Mouse (Mus musculus): ENCODE data around the gene Cdc42se2. TPM values are rescaled to one million over a fixed set of nuclear protein-coding genes. Genes with fewer than 3 reads are reported as not detected.

The Cdc42se2 gene
- polyA plus RNA-seq, 1 experiment from 2014 or later = 184 TPM

- no peak overlapping the region for H3K9ac ChIP-seq (replicated peaks; ENCODE audit: low read depth, low read length)
- WGBS = 85% methylated on average over 6 of the region's 6 CpGs
- no peaks in the 10 kb centered on the region for H3K27me3 ChIP-seq (replicated peaks; ENCODE audit: control insufficient read depth, insufficient read depth, low read length)
- no peak overlapping the region for H3K4me3 ChIP-seq (replicated peaks; ENCODE audit: low read length)
- H3K9me3 ChIP-seq (ENCODE audit: control insufficient read depth, low read length) = no peaks in the 10 kb centered on the region
- no peak for ATAC-seq
- H3K27ac ChIP-seq (ENCODE audit: low read length) = no peak overlapping the region
- H3K36me3 ChIP-seq (ENCODE audit: control insufficient read depth, insufficient read depth) = no peaks in the 10 kb centered on the region
- H3K4me1 ChIP-seq (replicated peaks; ENCODE audit: control insufficient read depth, insufficient read depth, low read length) = no peaks in the 10 kb centered on the region
- no peak overlapping the region for H3K4me2 ChIP-seq (ENCODE audit: low read length)
These were observed 14.5 kb upstream of the Cdc42se2 start for GRCm38 (mm10) chr11:54801791-54802558.

GRCm38 (mm10) chr11:54796551-54796950 lies 9.1 kb upstream of the Cdc42se2 start:
- Histone ChIP-seq H3K9ac (replicated peaks; ENCODE audit: low read depth, low read length) (no peak overlapping the region), H3K36me3 (ENCODE audit: control insufficient read depth, insufficient read depth) (no peaks in the 10 kb centered on the region), H3K4me1 (replicated peaks; ENCODE audit: control insufficient read depth, insufficient read depth, low read length) (no peaks in the 10 kb centered on the region; the same call in 1 of the 2 replicates), H3K27me3 (replicated peaks; ENCODE audit: control insufficient read depth, insufficient read depth, low read length) (no peaks in the 10 kb centered on the region), H3K4me2 (ENCODE audit: low read length) (no peak overlapping the region), H3K9me3 (ENCODE audit: control insufficient read depth, low read length) (no peaks in the 10 kb centered on the region), H3K27ac (ENCODE audit: low read length) (no peak overlapping the region), H3K4me3 (replicated peaks; ENCODE audit: low read length) (no peak overlapping the region)
- no peak for ATAC-seq
- WGBS = 80% methylated on average over 11 of the region's 11 CpGs

DNA sequence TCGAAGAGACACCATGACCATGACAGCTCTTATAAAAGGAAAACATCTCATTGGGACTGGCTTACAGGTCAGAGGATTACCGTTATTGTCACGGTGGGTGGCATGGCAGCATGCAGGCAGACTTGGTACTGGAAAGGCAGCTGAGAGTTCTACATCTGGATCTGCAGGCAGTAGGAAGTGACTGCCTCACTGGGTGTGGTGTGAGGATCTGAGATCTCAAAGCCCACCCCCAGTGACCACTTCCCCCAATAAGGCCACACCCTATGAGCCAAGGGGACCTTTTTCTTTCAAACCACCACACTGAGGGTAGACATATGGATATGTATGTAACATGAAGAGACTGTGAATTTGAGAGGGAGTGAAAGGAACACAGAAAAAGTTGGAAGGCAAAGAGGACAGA lies 7.2 kb upstream of the Cdc42se2 start:
- Histone ChIP-seq H3K4me3 (replicated peaks; ENCODE audit: low read length) (no peak overlapping the region), H3K36me3 (ENCODE audit: control insufficient read depth, insufficient read depth) (no peaks in the 10 kb centered on the region), H3K4me2 (ENCODE audit: low read length) (no peak overlapping the region), H3K9me3 (ENCODE audit: control insufficient read depth, low read length) (no peaks in the 10 kb centered on the region), H3K27me3 (replicated peaks; ENCODE audit: control insufficient read depth, insufficient read depth, low read length) (no peaks in the 10 kb centered on the region), H3K4me1 (replicated peaks; ENCODE audit: control insufficient read depth, insufficient read depth, low read length) (no peaks in the 10 kb centered on the region; the same call in 1 of the 2 replicates), H3K27ac (ENCODE audit: low read length) (no peak overlapping the region), H3K9ac (replicated peaks; ENCODE audit: low read depth, low read length) (no peak overlapping the region)
- 91% methylated on average over 3 of the region's 3 CpGs for WGBS
- ATAC-seq = no peak

DNA sequence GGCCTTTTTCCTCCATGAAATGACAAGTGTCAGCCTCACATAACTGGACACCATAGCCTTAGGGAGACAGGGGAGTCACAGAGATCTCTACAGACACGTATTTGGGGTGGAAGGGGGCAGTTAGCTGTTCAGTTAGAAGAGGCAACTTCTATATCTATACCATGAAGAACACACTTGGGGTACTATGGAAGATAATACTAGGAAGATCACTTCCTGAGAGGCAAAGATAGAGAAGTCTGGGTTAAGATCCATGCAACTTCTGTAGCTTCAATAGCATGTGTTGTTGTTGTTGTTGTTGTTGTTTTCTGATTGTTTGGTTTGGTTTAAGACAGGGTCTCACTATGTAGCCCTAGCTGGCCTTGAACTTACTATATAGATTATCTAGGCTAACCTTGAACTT lies 5.7 kb upstream of the Cdc42se2 start:
- Histone ChIP-seq H3K4me2 (ENCODE audit: low read length) (no peak overlapping the region), H3K9ac (replicated peaks; ENCODE audit: low read depth, low read length) (no peak overlapping the region), H3K4me3 (replicated peaks; ENCODE audit: low read length) (no peak overlapping the region), H3K9me3 (ENCODE audit: control insufficient read depth, low read length) (no peaks in the 10 kb centered on the region), H3K27ac (ENCODE audit: low read length) (no peak overlapping the region), H3K27me3 (replicated peaks; ENCODE audit: control insufficient read depth, insufficient read depth, low read length) (no peaks in the 10 kb centered on the region), H3K36me3 (ENCODE audit: control insufficient read depth, insufficient read depth) (no peaks in the 10 kb centered on the region), H3K4me1 (replicated peaks; ENCODE audit: control insufficient read depth, insufficient read depth, low read length) (no peaks in the 10 kb centered on the region; the same call in 1 of the 2 replicates)
- WGBS = 62% methylated on average over 1 of the region's 1 CpGs
- ATAC-seq = no peak

- Histone ChIP-seq H3K4me3 (replicated peaks; ENCODE audit: low read length) (no peak overlapping the region), H3K27ac (ENCODE audit: low read length) (no peak overlapping the region), H3K4me2 (ENCODE audit: low read length) (no peak overlapping the region), H3K27me3 (replicated peaks; ENCODE audit: control insufficient read depth, insufficient read depth, low read length) (no peaks in the 10 kb centered on the region), H3K9me3 (ENCODE audit: control insufficient read depth, low read length) (no peaks in the 10 kb centered on the region), H3K9ac (replicated peaks; ENCODE audit: low read depth, low read length) (no peak overlapping the region), H3K36me3 (ENCODE audit: control insufficient read depth, insufficient read depth) (no peaks in the 10 kb centered on the region), H3K4me1 (replicated peaks; ENCODE audit: control insufficient read depth, insufficient read depth, low read length) (no peaks in the 10 kb centered on the region; the same call in none of the 2 replicates)
- WGBS = 95% methylated on average over 4 of the region's 4 CpGs
- ATAC-seq = no peak
These were observed 4.0 kb upstream of the Cdc42se2 start for GRCm38 (mm10) chr11:54791458-54791857.

DNA sequence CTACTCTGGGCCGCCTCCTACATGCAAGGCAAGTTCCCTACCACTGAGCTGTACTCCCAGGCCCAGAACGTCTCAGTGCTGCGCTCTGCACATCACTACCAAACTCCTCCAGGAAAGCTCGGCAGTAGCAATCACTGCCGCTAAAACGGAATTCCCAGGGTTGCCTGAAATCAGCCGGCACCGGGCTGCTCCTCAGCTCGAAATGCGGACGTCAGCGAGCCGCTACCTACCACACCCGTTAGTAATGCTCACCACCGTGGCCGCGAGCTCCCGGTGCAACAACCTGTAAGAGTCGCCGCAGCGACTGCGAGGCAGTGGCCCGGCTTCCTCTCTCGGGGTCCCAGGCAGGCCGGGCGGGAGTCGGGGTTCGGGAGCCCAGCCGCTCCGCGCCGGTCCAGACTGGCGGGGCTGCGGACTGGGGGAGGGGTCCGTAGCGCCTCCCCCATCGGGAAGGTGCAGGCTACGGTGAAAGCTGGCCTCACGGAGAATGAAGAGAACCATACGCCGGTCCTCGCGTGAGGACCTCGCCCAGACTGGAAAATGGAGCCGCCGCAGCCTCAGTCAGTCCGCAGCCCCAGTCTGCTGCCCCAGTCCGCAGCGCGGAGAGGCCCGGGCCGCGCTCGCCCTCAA lies 502 bp downstream of the Cdc42se2 start:
- Histone ChIP-seq H3K27me3 (replicated peaks; ENCODE audit: control insufficient read depth, insufficient read depth, low read length) (no peaks in the 10 kb centered on the region), H3K4me1 (replicated peaks; ENCODE audit: control insufficient read depth, insufficient read depth, low read length) (peaks cover 13% of the 10 kb centered on the region), H3K9ac (replicated peaks; ENCODE audit: low read depth, low read length) (peak overlapping the region; percentile 99), H3K4me2 (ENCODE audit: low read length) (peak overlapping the region; percentile 77), H3K4me3 (replicated peaks; ENCODE audit: low read length) (peak overlapping the region; percentile 99), H3K36me3 (ENCODE audit: control insufficient read depth, insufficient read depth) (no peaks in the 10 kb centered on the region), H3K27ac (ENCODE audit: low read length) (peak overlapping the region; percentile 99), H3K9me3 (ENCODE audit: control insufficient read depth, low read length) (no peaks in the 10 kb centered on the region)
- ATAC-seq = peak; percentile 43
- under 1% methylated on average over 53 of the region's 54 CpGs for WGBS

DNA sequence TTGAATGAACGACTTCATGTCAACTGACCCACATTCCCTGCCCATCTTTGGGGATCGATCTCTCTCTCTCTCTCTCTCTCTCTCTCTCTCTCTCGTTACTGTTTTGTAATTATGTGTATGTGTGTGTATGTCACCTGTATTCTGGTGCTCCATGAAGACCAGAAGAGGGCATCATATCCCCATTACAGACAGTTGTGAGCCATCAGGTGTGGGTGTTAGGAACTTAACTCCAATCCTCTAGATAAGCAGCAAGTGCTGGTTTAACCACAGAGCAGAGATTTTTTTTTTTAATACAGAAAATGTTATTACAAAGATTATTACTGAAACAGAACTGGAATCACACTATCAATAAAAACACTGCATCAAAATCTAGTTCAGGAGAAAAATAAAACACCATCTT lies 1.9 kb downstream of the Cdc42se2 start:
- Histone ChIP-seq H3K9ac (replicated peaks; ENCODE audit: low read depth, low read length) (no peak overlapping the region), H3K4me2 (ENCODE audit: low read length) (peak overlapping the region; percentile 13; the same call in 1 of the 2 replicates), H3K9me3 (ENCODE audit: control insufficient read depth, low read length) (no peaks in the 10 kb centered on the region), H3K4me3 (replicated peaks; ENCODE audit: low read length) (no peak overlapping the region), H3K36me3 (ENCODE audit: control insufficient read depth, insufficient read depth) (no peaks in the 10 kb centered on the region), H3K4me1 (replicated peaks; ENCODE audit: control insufficient read depth, insufficient read depth, low read length) (peaks cover 13% of the 10 kb centered on the region), H3K27me3 (replicated peaks; ENCODE audit: control insufficient read depth, insufficient read depth, low read length) (no peaks in the 10 kb centered on the region), H3K27ac (ENCODE audit: low read length) (no peak overlapping the region)
- WGBS = 79% methylated on average over 3 of the region's 3 CpGs
- ATAC-seq = no peak

DNA sequence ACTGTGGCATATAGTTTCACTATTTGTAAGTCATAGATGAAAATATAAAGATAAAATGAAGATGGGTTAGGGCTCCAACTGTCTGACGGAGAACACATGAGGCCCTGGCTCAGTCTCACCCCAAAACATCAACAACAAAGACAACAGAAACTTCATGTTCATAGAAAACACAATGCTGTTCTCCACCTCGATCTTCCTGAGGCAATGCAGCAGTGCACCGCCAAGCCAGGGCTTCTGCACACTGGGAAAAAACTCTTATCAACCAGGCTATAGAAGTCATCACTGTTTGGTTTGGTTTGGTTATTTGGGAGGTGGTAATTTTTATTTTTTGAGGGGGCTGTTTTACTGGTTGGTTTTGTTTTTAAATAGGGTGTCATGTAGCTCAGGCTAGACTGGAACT lies 3.0 kb downstream of the Cdc42se2 start:
- H3K9me3 ChIP-seq (ENCODE audit: control insufficient read depth, low read length) = no peaks in the 10 kb centered on the region
- 94% methylated on average over 3 of the region's 3 CpGs for WGBS
- H3K4me1 ChIP-seq (replicated peaks; ENCODE audit: control insufficient read depth, insufficient read depth, low read length) = peaks cover 13% of the 10 kb centered on the region
- no peaks in the 10 kb centered on the region for H3K36me3 ChIP-seq (ENCODE audit: control insufficient read depth, insufficient read depth)
- H3K27me3 ChIP-seq (replicated peaks; ENCODE audit: control insufficient read depth, insufficient read depth, low read length) = no peaks in the 10 kb centered on the region
- no peak overlapping the region for H3K4me3 ChIP-seq (replicated peaks; ENCODE audit: low read length)
- H3K9ac ChIP-seq (replicated peaks; ENCODE audit: low read depth, low read length) = no peak overlapping the region
- no peak for ATAC-seq
- no peak overlapping the region for H3K4me2 ChIP-seq (ENCODE audit: low read length)
- no peak overlapping the region for H3K27ac ChIP-seq (ENCODE audit: low read length)

DNA sequence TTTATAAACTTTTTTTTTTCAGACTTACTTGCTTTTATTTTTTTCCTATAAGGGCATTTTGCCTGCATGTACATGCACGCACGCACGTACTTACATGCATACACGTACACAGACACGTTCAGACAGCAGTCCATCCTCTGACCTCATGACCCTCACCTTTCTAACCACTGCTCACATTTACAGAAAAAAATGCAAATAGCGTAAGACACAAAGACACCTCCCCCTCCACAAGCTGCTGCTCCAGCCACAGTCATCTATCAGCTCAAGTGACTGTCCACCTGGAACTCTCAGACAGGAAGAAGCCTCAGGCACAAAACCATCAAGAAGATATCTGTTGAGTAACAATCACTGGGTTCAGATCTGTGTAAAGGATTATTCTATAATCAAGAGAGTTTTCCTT lies 5.2 kb downstream of the Cdc42se2 start:
- 93% methylated on average over 6 of the region's 6 CpGs for WGBS
- no peaks in the 10 kb centered on the region for H3K9me3 ChIP-seq (ENCODE audit: control insufficient read depth, low read length)
- no peak overlapping the region for H3K9ac ChIP-seq (replicated peaks; ENCODE audit: low read depth, low read length)
- ATAC-seq = no peak
- no peaks in the 10 kb centered on the region for H3K27me3 ChIP-seq (replicated peaks; ENCODE audit: control insufficient read depth, insufficient read depth, low read length)
- H3K36me3 ChIP-seq (ENCODE audit: control insufficient read depth, insufficient read depth) = no peaks in the 10 kb centered on the region
- peaks cover 18% of the 10 kb centered on the region for H3K4me1 ChIP-seq (replicated peaks; ENCODE audit: control insufficient read depth, insufficient read depth, low read length)
- no peak overlapping the region for H3K4me3 ChIP-seq (replicated peaks; ENCODE audit: low read length)
- H3K27ac ChIP-seq (ENCODE audit: low read length) = no peak overlapping the region
- H3K4me2 ChIP-seq (ENCODE audit: low read length) = no peak overlapping the region

Data from forebrain, embryonic 16.5 days (tissue).